Mouse (Mus musculus) heart, embryonic 13.5 days (tissue): Measurements from ENCODE around the gene Lhx4. TPM values are rescaled to one million over a fixed set of nuclear protein-coding genes. Genes with fewer than 3 reads are reported as not detected.

ENCODE experiments used
- polyA plus RNA-seq: library from polyadenylated mRNA; unstranded; fragments of >200 nt; fragmentation: Nextera tagmentation; extraction: Ambion mirVana; gene quantifications from 2 replicates; pipeline ENCODE4 v1.2.1, GENCODE M21; 2015

The Lhx4 gene
- polyA plus RNA-seq, 1 experiment from 2014 or later = not detected

Other genes with a start within 250 kb of the Lhx4 start
- gene Acbd6, start 193.6 kb downstream of the Lhx4 start, polyA plus RNA-seq = 49.6 and 53.7 TPM in 2 replicates
- gene Qsox1, start 61.2 kb upstream of the Lhx4 start, polyA plus RNA-seq = 26.2 and 29.2 TPM in 2 replicates
- 7.0 and 7.9 TPM in 2 replicates for gene Cep350, start 221.6 kb upstream of the Lhx4 start, polyA plus RNA-seq